Mouse (Mus musculus): Measurements from ENCODE around the gene Gli2.

Gli2 gene

DNA sequence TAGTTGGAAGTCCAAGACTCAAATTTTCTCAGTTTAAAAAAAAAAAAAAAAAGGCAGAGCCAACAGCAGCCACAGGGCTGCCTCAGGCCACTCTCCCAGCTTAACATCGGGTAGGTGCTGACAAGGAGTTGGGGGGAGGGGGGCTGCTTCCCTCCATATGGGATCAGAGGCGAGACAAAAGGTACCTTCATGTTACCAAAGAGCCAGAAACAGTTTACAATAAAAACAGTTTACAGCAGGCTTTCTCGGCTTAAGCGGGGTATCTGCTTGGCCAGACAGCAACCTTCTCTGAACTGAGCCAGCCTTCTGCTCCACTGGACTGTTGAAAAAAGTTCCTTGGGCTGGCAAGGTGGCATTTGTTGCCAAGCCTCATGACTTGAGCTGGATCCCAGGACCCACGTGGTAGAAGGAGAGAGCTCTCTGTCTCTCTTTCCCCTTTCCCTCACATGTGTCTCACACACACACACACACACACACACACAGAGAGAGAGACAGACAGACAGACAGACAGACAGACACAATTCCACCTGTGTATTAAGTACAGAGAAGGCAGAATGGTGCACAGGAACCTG, 113.1 kb downstream of the Gli2 start:
- no peak for DNase-seq

GRCm38 (mm10) chr1:118938206-118938605, 115.2 kb downstream of the Gli2 start:
- DNase-seq = no peak

GRCm38 (mm10) chr1:118936108-118936507, 117.3 kb downstream of the Gli2 start:
- no peak for DNase-seq

- DNase-seq = no peak
These were observed 117.9 kb downstream of the Gli2 start for GRCm38 (mm10) chr1:118935518-118935917.

- peak; percentile 52 to 58 for DNase-seq
These were observed 121.3 kb downstream of the Gli2 start for GRCm38 (mm10) chr1:118932167-118932566.

- DNase-seq = no peak
These were observed 125.7 kb downstream of the Gli2 start for GRCm38 (mm10) chr1:118927543-118928354.

GRCm38 (mm10) chr1:118926556-118926955, 126.9 kb downstream of the Gli2 start:
- DNase-seq = peak in 1 of 2 experiments; percentile 38

DNA sequence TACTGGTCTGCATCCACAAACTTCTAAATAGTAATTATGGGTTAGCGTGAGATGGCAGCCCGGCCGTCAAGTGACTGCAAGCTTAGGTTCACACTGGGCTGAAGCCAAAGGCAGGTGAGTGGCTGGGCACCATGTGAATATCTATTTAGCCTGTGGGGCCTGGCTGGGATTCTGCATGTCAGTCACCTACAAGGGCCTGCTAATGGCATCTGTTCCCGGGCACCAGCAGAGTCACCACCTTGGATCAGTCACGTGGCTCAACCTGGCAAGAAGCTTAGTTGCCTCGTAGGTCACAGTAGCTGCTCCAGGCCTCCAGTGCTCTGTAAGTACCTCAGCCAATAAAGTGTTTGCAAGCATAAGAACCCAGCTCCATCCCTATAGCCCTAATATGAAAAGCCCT, 131.2 kb downstream of the Gli2 start:
- DNase-seq = peak; percentile 53 to 64

DNA sequence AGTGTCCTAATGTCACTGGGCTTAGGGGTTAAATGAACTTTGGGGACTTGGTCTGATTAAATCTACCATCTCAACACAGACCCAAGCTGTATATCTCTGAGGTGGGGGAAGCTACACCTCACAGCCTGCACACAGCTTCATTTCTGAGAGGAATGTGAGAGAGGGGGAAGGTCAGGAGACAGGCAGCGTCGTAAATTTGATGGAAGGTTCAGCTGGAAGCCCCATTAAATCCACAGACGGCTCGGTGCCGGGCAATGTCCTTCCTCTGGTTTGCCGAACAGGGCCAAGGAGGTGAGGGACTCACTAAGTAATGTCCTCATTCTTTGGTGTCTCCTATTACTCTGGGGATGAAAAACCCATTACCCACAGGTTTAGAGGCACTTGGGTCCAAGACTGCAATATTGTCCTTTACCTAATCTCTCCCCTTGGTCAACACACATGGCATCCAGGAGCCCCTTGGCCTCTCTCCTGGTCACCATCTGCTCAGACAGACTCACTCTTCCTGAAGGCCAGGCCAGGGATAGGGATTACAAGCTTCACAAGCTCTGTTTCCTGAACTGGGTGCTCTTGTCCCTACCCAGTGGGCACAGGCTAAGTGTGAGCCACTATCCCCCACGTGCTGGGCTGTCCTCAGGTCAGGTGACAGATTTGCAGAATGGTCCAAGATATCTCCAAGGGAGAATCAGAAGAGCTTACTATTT, 135.7 kb downstream of the Gli2 start:
- peak; percentile 57 to 78 for DNase-seq

GRCm38 (mm10) chr1:118916477-118917075, 136.8 kb downstream of the Gli2 start:
- DNase-seq = peak; percentile 67 to 69

GRCm38 (mm10) chr1:118913414-118914385, 139.7 kb downstream of the Gli2 start:
- peak in 1 of 2 experiments; percentile 45 for DNase-seq

DNA sequence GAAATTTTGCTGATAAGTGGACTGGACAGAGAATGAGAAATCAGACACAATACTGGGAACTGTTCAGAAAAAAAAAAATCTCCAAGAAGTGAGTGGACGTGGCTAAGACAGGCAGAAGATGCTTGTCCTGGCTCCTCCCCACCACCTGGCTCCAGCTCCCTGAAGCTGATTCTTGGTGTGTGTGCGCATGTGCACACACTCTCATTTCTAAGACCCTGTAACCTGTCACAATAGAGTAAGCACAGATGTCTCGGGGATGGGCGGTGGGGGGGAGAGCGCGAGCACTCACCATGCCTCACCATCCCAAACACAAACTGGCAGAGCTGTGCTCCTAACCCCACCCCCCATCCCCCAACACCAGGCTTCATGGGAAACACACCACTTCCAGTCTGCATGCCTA, 140.5 kb downstream of the Gli2 start:
- DNase-seq = peak in 1 of 2 experiments; percentile 45

- DNase-seq = no peak
These were observed 142.0 kb downstream of the Gli2 start for GRCm38 (mm10) chr1:118911427-118911727.

- DNase-seq = peak in 1 of 2 experiments; percentile 44
These were observed 142.6 kb downstream of the Gli2 start for GRCm38 (mm10) chr1:118910693-118911426.

DNA sequence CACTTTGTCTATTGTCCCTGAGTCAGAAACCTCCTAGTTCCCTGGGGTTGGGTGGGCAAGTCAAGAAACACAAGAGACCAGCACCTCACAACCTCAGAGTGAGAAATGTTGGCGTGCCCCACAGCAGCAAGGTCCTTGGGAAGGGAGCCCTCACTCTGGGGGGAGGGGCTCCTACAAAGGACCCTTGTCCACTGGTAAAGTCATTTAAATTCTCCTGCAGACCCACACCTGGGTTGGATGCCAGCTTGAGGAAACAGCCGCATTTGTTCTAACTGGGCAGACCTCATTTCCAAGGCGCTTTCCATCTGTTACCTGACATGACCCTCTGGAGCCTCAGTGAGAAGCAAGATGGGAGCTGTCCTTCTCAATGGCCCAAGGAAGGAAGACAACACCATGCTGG, 144.4 kb downstream of the Gli2 start:
- DNase-seq = no peak

DNA sequence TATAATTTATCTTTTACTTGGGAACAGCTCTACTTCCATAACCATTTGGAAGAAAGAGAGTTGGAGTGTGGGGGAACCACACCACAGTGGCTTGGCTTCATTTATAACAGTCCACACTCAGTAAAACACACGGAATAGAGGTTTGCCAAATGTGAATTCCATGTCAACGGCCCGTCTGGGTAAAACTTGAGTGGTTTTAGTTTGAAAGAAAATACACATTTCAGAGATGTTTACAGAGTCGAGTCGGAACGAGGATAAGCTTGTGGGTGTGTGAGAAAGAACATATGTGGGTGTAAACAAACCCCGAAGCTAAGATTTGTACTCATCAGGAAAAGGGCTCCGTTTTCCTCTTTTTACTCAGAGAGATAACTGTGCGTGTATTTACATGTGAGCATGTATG, 145.8 kb downstream of the Gli2 start:
- no peak for DNase-seq

DNA sequence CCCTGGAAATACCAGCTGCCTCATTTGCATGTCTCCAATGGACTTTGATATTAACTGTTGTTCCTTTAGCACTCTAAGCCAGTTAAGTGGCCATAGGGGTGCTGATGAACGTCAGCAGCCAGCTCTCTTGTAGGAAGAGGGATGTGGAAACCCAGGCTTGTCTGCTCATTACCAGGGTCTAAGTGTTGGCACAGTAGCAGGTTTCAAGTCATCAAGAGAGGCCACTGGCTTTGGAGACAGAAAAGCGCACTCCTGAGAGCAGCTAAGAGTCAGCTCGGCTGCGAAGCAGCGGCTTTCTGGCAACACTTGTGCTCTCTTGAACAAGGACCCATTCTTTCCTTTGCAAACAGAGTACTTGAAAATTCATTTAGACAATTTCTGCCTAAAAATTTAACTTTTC, 148.1 kb downstream of the Gli2 start:
- DNase-seq = no peak

- peak; percentile 50 to 53 for DNase-seq
These were observed 148.5 kb downstream of the Gli2 start for GRCm38 (mm10) chr1:118904909-118905308.

GRCm38 (mm10) chr1:118904431-118904830, 149.0 kb downstream of the Gli2 start:
- DNase-seq = no peak

DNA sequence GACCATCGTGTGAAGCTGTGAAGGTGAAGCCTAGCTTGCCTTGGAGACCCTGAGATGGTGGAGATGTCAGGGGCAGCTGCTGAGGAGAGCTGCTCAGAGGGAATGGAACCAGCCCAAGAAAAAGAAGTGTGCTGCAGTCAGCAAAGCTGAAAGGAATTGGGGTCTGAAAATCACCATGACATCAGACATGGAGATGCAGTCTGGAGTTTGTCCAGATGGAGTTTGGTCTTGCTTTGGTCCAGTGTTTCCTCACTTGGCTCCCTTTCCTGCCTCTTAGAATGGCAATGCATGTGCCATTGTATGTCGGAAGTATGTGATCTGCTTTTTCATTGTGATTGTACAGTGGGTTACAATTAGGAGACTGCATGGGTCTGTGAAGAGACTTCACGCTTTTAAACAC, 149.7 kb downstream of the Gli2 start:
- no peak for DNase-seq

- DNase-seq = no peak
These were observed 151.4 kb downstream of the Gli2 start for GRCm38 (mm10) chr1:118901868-118902586.
